Mouse (Mus musculus) midbrain, embryonic 11.5 days (tissue): ENCODE measurements at regions not wholly inside any gene's neighbourhood (a gene's known extent, or its start where the extent isn't known, plus 50 kb on each side); places are given as distances from the start of the nearest gene placed in this dataset.

Experiments used
- ATAC-seq: fragments of 200-750 bp; cut with Nextera tagmentation; 2 replicates; pipeline ENCODE4 v1.8.0; 2017; ENCODE audit warnings: moderate TSS enrichment, moderate library complexity; ENCODE audit not compliant: low FRiP score
- DNase-seq: peaks from one replicate; pipeline ENCODE4 v3.0.0; 2015; ENCODE audit warnings: low spot score; ENCODE audit errors: missing footprints
- H3K27ac ChIP-seq: fragments of 300-500 bp; sonication (generic); 2 replicates; pipeline ENCODE4 v1.5.1; 2014; ENCODE audit warnings: low read depth, low read length
- H3K27me3 ChIP-seq: fragments of 300-500 bp; sonication (generic); 2 replicates; pipeline ENCODE4 v1.6.1; 2014; ENCODE audit warnings: mild to moderate bottlenecking, low read length, moderate library complexity, mixed read lengths; ENCODE audit not compliant: control insufficient read depth, insufficient read depth
- H3K36me3 ChIP-seq: fragments of 300-500 bp; sonication (generic); 2 replicates; pipeline ENCODE4 v1.6.1; 2014; ENCODE audit warnings: mild to moderate bottlenecking, low read length, moderate library complexity, mixed read lengths; ENCODE audit not compliant: control insufficient read depth, insufficient read depth
- H3K4me1 ChIP-seq: fragments of 300-500 bp; sonication (generic); 2 replicates; pipeline ENCODE4 v1.6.1; 2014; ENCODE audit warnings: low read length; ENCODE audit not compliant: control insufficient read depth, insufficient read depth
- H3K4me2 ChIP-seq: fragments of 300-500 bp; sonication (generic); 2 replicates; pipeline ENCODE4 v1.6.1; 2014; ENCODE audit warnings: mild to moderate bottlenecking, moderate library complexity
- H3K4me3 ChIP-seq: fragments of 300-500 bp; sonication (generic); 2 replicates; pipeline ENCODE4 v1.5.1; 2014; ENCODE audit warnings: low read depth, low read length
- H3K9ac ChIP-seq: fragments of 300-500 bp; sonication (generic); 2 replicates; pipeline ENCODE4 v1.6.1; 2014; ENCODE audit warnings: low read length
- H3K9me3 ChIP-seq: fragments of 300-500 bp; sonication (generic); 2 replicates; pipeline ENCODE4 v1.6.1; 2016; ENCODE audit warnings: low read length; ENCODE audit not compliant: control insufficient read depth
- WGBS: fragments of 180-500 bp; shearing (Covaris S2); extraction: QIAGEN DNeasy Blood & Tissue Kit; methylation state at CpG from one replicate; pipeline ENCODE4 v1.1.7; 2014; 5-methylcytosine and 5-hydroxymethylcytosine counted together

GRCm38 (mm10) chr11:20916473-20916911, 85.6 kb upstream of the Lgalsl start:
- WGBS, result 78% methylated on average over 6 of the region's 6 CpGs
- no peak for DNase-seq

GRCm38 (mm10) chr11:20916961-20917360, 86.1 kb upstream of the Lgalsl start:
- WGBS, result 88% methylated on average over 7 of the region's 7 CpGs
- Histone ChIP-seq H3K27ac (no peak overlapping the region), H3K9me3 (no peaks in the 10 kb centered on the region), H3K36me3 (no peaks in the 10 kb centered on the region), H3K4me3 (no peak overlapping the region), H3K4me2 (no peak overlapping the region), H3K9ac (no peak overlapping the region), H3K4me1 (peaks cover 2% of the 10 kb centered on the region; the same call in 1 of the 2 replicates), H3K27me3 (no peaks in the 10 kb centered on the region)
- DNase-seq (no peak), ATAC-seq (no peak)

More at GRCm38 (mm10) chr11:20916473-20916911, 85.6 kb upstream of the Lgalsl start:
- no peak overlapping the region for H3K9ac ChIP-seq
- H3K4me1 ChIP-seq, result peaks cover 2% of the 10 kb centered on the region; the same call in 1 of the 2 replicates
- no peaks in the 10 kb centered on the region for H3K36me3 ChIP-seq
- no peak overlapping the region for H3K27ac ChIP-seq
- no peaks in the 10 kb centered on the region for H3K27me3 ChIP-seq
- ATAC-seq, result no peak
- H3K4me2 ChIP-seq, result no peak overlapping the region
- no peaks in the 10 kb centered on the region for H3K9me3 ChIP-seq
- H3K4me3 ChIP-seq, result no peak overlapping the region

- 75% methylated on average over 5 of the region's 5 CpGs for WGBS
- H3K4me1 ChIP-seq, result peaks cover 2% of the 10 kb centered on the region; the same call in 1 of the 2 replicates
- no peaks in the 10 kb centered on the region for H3K36me3 ChIP-seq
- DNase-seq (no peak), ATAC-seq (no peak)
- H3K9ac ChIP-seq, result no peak overlapping the region
- H3K4me3 ChIP-seq, result no peak overlapping the region
- no peak overlapping the region for H3K4me2 ChIP-seq
- no peak overlapping the region for H3K27ac ChIP-seq
- no peaks in the 10 kb centered on the region for H3K27me3 ChIP-seq
- no peaks in the 10 kb centered on the region for H3K9me3 ChIP-seq
These were observed 86.6 kb upstream of the Lgalsl start for GRCm38 (mm10) chr11:20917483-20917882.

GRCm38 (mm10) chr11:20923115-20923514, 92.3 kb upstream of the Lgalsl start:
- Histone ChIP-seq H3K9ac (no peak overlapping the region), H3K9me3 (no peaks in the 10 kb centered on the region), H3K27ac (peak overlapping the region; percentile 57; the same call in 1 of the 2 replicates), H3K4me3 (no peak overlapping the region), H3K36me3 (no peaks in the 10 kb centered on the region), H3K27me3 (no peaks in the 10 kb centered on the region), H3K4me2 (no peak overlapping the region), H3K4me1 (peaks cover 11% of the 10 kb centered on the region)
- DNase-seq (no peak), ATAC-seq (peak; percentile 95)
- WGBS, result 36% methylated on average over 6 of the region's 6 CpGs

GRCm38 (mm10) chr11:20929426-20929825, 98.6 kb upstream of the Lgalsl start:
- WGBS, result 91% methylated on average over 1 of the region's 1 CpGs
- H3K4me1 ChIP-seq, result no peaks in the 10 kb centered on the region; the same call in 1 of the 2 replicates

GRCm38 (mm10) chr11:20930045-20930444, 99.2 kb upstream of the Lgalsl start:
- peak; percentile 17 for DNase-seq

More at GRCm38 (mm10) chr11:20929426-20929825, 98.6 kb upstream of the Lgalsl start:
- peak; percentile 8 for DNase-seq
- Histone ChIP-seq H3K4me2 (no peak overlapping the region), H3K9ac (no peak overlapping the region), H3K4me3 (no peak overlapping the region), H3K9me3 (no peaks in the 10 kb centered on the region), H3K27ac (no peak overlapping the region), H3K27me3 (no peaks in the 10 kb centered on the region), H3K36me3 (no peaks in the 10 kb centered on the region)
- no peak for ATAC-seq

GRCm38 (mm10) chr11:20930573-20930972, 99.7 kb upstream of the Lgalsl start:
- Histone ChIP-seq H3K9me3 (no peaks in the 10 kb centered on the region), H3K4me2 (no peak overlapping the region), H3K4me1 (no peaks in the 10 kb centered on the region; the same call in 1 of the 2 replicates), H3K27me3 (no peaks in the 10 kb centered on the region), H3K4me3 (no peak overlapping the region), H3K27ac (no peak overlapping the region), H3K36me3 (no peaks in the 10 kb centered on the region), H3K9ac (no peak overlapping the region)
- 95% methylated on average over 5 of the region's 5 CpGs for WGBS
- peak; percentile 8 for DNase-seq
- no peak for ATAC-seq

More at GRCm38 (mm10) chr11:20930045-20930444, 99.2 kb upstream of the Lgalsl start:
- Histone ChIP-seq H3K4me2 (no peak overlapping the region), H3K9ac (no peak overlapping the region), H3K36me3 (no peaks in the 10 kb centered on the region), H3K27me3 (no peaks in the 10 kb centered on the region), H3K27ac (no peak overlapping the region), H3K4me1 (no peaks in the 10 kb centered on the region; the same call in 1 of the 2 replicates), H3K4me3 (no peak overlapping the region), H3K9me3 (no peaks in the 10 kb centered on the region)
- 63% methylated on average over 2 of the region's 2 CpGs for WGBS
- ATAC-seq, result no peak

GRCm38 (mm10) chr11:20934191-20935062, 103.6 kb upstream of the Lgalsl start:
- Histone ChIP-seq H3K4me3 (no peak overlapping the region), H3K9ac (no peak overlapping the region), H3K4me2 (no peak overlapping the region), H3K27me3 (no peaks in the 10 kb centered on the region), H3K36me3 (no peaks in the 10 kb centered on the region), H3K4me1 (no peaks in the 10 kb centered on the region), H3K9me3 (no peaks in the 10 kb centered on the region), H3K27ac (no peak overlapping the region)
- DNase-seq, result peak; percentile 56
- WGBS, result 63% methylated on average over 2 of the region's 2 CpGs
- no peak for ATAC-seq

- ATAC-seq (no peak), DNase-seq (no peak)
- Histone ChIP-seq H3K27me3 (no peaks in the 10 kb centered on the region), H3K9ac (no peak overlapping the region), H3K9me3 (no peaks in the 10 kb centered on the region), H3K36me3 (no peaks in the 10 kb centered on the region), H3K27ac (no peak overlapping the region), H3K4me2 (no peak overlapping the region), H3K4me3 (no peak overlapping the region), H3K4me1 (no peaks in the 10 kb centered on the region)
These were observed 104.2 kb upstream of the Lgalsl start for GRCm38 (mm10) chr11:20935063-20935370.
